Mouse (Mus musculus) stomach, postnatal 0 days (tissue): ENCODE measurements around the gene Mrm2.

ENCODE experiments used
- CTCF ChIP-seq: IDR thresholded peaks from 2 replicates; pipeline ENCODE4 v1.5.1; 2016; ENCODE audit warnings: antibody characterized with exemption, low read depth, mild to moderate bottlenecking, moderate library complexity
- EP300 ChIP-seq: optimal IDR thresholded peaks from 2 replicates; pipeline ENCODE3; 2016; ENCODE audit warnings: antibody characterized with exemption

DNA sequence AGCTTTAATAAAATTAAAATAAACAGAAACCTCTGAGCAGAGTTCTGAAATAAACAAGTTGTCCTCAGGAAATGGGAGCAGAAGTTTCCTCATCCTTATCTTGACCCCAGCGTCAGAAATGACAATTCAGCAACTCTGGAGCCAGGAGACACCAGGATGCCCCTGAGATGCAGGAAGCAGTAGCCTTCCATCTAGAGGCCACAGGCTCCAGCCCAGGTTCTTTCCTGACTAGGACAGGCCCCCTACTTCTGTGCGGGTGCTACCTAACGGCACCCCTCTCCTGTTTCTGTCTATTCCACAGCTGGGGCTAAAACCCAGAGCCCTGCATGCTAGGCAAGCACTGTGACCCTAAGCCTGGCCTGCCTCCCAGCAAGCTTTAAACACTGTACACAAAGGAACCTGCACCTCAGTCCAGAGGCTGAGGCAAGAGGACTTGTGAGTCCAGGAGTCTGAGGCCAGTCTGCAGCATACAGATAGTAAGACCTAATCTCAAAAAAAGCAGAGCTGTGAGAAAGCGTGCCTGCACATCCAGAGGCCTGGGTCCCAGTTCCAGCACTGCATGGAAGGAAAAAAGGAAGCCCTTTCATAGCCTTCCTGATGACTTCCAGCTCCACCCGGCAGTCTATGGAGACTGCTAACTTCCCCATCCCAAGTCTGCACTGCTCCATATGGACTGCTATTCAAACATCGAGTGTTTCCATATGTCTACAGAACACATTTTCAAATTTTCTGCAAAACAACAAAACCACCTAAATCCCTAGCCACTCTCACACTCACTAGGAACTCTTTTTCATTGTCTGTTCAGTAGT, 39.0 kb upstream of the Mrm2 start:
- TF ChIP-seq CTCF: no peak
- TF ChIP-seq EP300: no peak
